19 mouse cellular contexts compared by ENCODE assay signal in the genomic region with DNA sequence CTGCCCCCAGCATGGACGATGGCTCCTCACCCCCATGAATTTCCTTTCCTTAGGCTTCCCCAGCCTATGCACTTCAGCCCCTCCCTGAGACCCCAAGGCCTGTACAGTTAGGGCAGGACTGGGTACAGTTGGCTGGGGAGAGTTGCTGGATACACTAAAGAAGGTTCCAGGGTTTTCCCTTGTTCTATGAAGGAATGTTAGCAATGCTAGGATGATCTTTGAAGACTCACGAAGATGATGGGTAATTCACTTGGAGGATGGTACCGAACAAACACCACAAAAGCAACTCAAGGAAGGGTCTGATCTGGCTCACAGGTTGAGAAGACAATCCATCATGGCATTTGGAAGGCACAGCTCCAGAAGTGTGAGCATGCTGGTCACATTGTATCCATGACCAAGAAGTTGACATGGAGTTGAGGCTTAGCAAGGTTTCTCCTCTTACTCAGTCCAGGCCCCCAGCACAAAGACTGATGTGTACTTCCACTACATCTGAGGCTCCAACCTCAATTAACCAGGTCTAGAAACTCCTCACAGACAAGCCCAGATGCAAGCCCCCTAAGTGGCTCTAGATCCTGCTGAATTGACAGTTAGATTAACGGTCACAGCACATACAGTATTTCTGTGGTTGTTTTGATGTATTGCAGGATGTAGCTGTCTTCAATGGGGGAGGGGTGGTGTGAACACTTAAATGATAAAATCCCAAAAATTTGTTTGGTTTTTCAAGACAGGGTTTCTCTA. TPM values are rescaled to one million over a fixed set of nuclear protein-coding genes. Genes with fewer than 3 reads are reported as not detected.
DNase-seq lines count a peak whose midpoint lies in the region; ATAC-seq and TF ChIP-seq lines count a peak whose summit lies in the region.
"Had no signal": no experiment of that assay in that cellular context is flagged by ENCODE, and none has a peak within 500 bp of the region (broad histone marks: within the 10 kb centered on the region; RNA-seq: fewer than 3 reads in every experiment).

No protein-coding gene starts in this region.

- DNase-seq in heart, postnatal 0 days (ENCODE audit: low spot score), result no peak
- DNase-seq in heart, postnatal 14 days, result no peak
- DNase-seq in naive thymus-derived CD4-positive, alpha-beta T cell, adult 2 months (ENCODE audit: low read depth), result peak; percentile 59
- DNase-seq in thymus, postnatal 4 days, result peak; percentile 64
- no peak for DNase-seq in gastrocnemius, postnatal 25 days
- no peak for DNase-seq in left cerebral cortex, adult 2 months (ENCODE audit: extremely low spot score in 1 of 2, low spot score in 2 of 2)
- DNase-seq: adrenal gland, adult 8-10 months; cerebellum, adult 9-11 months; gastrocnemius, postnatal 14 days; kidney, adult 2 months; kidney, postnatal 14 days had no signal

- intact Hi-C loops in heart, postnatal 14 days (cut with DNase I), result no loop called here
- intact Hi-C loops in left cerebral cortex, adult 2 months (cut with DNase I), result no loop called here

- no peak overlapping the region; the same call in 1 of the 2 replicates for H3K4me3 ChIP-seq in heart, postnatal 0 days (ENCODE audit: low read depth, low read length)
- H3K4me3 ChIP-seq in left cerebral cortex, adult 2 months, result no peak overlapping the region
- H3K4me3 ChIP-seq: embryonic facial prominence, embryonic 12.5 days; forebrain, embryonic 15.5 days; hindbrain, embryonic 10.5 days; lung, embryonic 15.5 days; stomach, embryonic 15.5 days had no signal

- no peaks in the 10 kb centered on the region for H3K27me3 ChIP-seq in heart, postnatal 0 days (ENCODE audit: control insufficient read depth, insufficient read depth, low read length)
- H3K27me3 ChIP-seq: embryonic facial prominence, embryonic 12.5 days; forebrain, embryonic 15.5 days; lung, embryonic 15.5 days; stomach, embryonic 15.5 days had no signal

- no peaks in the 10 kb centered on the region for H3K36me3 ChIP-seq in heart, postnatal 0 days (replicated peaks; ENCODE audit: control insufficient read depth, insufficient read depth, low read length)
- H3K36me3 ChIP-seq: embryonic facial prominence, embryonic 12.5 days; forebrain, embryonic 15.5 days; hindbrain, embryonic 10.5 days; lung, embryonic 15.5 days; stomach, embryonic 15.5 days had no signal

- no peak for TF ChIP-seq CTCF in heart, postnatal 0 days (IDR thresholded peaks at IDR 0.05; ENCODE audit: low read depth)
- no peak for TF ChIP-seq CTCF in left cerebral cortex, adult 2 months (IDR thresholded peaks at IDR 0.05)

- no peak overlapping the region; the same call in 1 of the 2 replicates for H3K4me2 ChIP-seq in heart, postnatal 0 days (ENCODE audit: low read depth, low read length)
- H3K4me2 ChIP-seq: embryonic facial prominence, embryonic 12.5 days; forebrain, embryonic 15.5 days; liver, embryonic 11.5 days; lung, embryonic 15.5 days; stomach, embryonic 15.5 days had no signal

- WGBS in heart, postnatal 0 days, result 89% methylated on average over 4 of the region's 4 CpGs

- no peak for ATAC-seq in heart, postnatal 0 days (ENCODE audit: insufficient read depth, low read depth)
- ATAC-seq in activated CD4-positive, CD25-positive, alpha-beta regulatory T cell, adult 4 months, result peak; percentile 82
- ATAC-seq: forebrain, embryonic 15.5 days; midbrain, embryonic 16.5 days had no signal

- H3K9me3 ChIP-seq in heart, postnatal 0 days (replicated peaks; ENCODE audit: control insufficient read depth, low read length), result no peaks in the 10 kb centered on the region
- H3K9me3 ChIP-seq: embryonic facial prominence, embryonic 12.5 days; forebrain, embryonic 15.5 days; hindbrain, embryonic 10.5 days; lung, embryonic 15.5 days; stomach, embryonic 15.5 days had no signal

- H3K27ac ChIP-seq in heart, postnatal 0 days (ENCODE audit: low read depth), result peak overlapping the region; percentile 32; the same call in 1 of the 2 replicates
- no peak overlapping the region for H3K27ac ChIP-seq in left cerebral cortex, adult 2 months
- H3K27ac ChIP-seq: embryonic facial prominence, embryonic 12.5 days; forebrain, embryonic 15.5 days; hindbrain, embryonic 10.5 days; lung, embryonic 15.5 days; stomach, embryonic 15.5 days had no signal

- H3K9ac ChIP-seq in heart, postnatal 0 days (replicated peaks; ENCODE audit: low read depth, low read length), result no peak overlapping the region
- H3K9ac ChIP-seq: embryonic facial prominence, embryonic 12.5 days; forebrain, embryonic 15.5 days; lung, embryonic 15.5 days; stomach, embryonic 15.5 days had no signal

- no peak for TF ChIP-seq EP300 in heart, postnatal 0 days (IDR thresholded peaks at IDR 0.05; ENCODE audit: low read depth)

- peaks cover 14% of the 10 kb centered on the region for H3K4me1 ChIP-seq in heart, postnatal 0 days (ENCODE audit: control insufficient read depth, insufficient read depth)
- H3K4me1 ChIP-seq: embryonic facial prominence, embryonic 12.5 days; forebrain, embryonic 15.5 days; lung, embryonic 15.5 days; stomach, embryonic 15.5 days had no signal

RNA-seq across cellular contexts. Expression of gene Dtl, which starts 55.8 kb away (rescaled TPM):
- 4.1 and 7.6 TPM in 2 replicates for total RNA-seq in heart, postnatal 0 days (2014; rRNA removed; ENCODE audit: low replicate concordance)
- polyA plus RNA-seq in heart, postnatal 0 days (2015; fragmentation: Nextera tagmentation; extraction: Ambion mirVana), result 5.9 and 6.2 TPM in 2 replicates
- total RNA-seq in heart, postnatal 14 days (2021), result 1 to 10 TPM in 1 of 2 experiments, under 1 TPM in 1; 0.98 to 2.1 TPM
- 10 to 100 TPM; 11.2 to 16.9 TPM for polyA plus RNA-seq in activated CD4-positive, CD25-positive, alpha-beta regulatory T cell, adult 4 months (2017; shearing (Covaris generic))
- under 1 TPM; 0.18 to 0.78 TPM for total RNA-seq in gastrocnemius, postnatal 25 days (2021)
- 1 to 10 TPM; 6.9 to 8.1 TPM for total RNA-seq in left cerebral cortex, adult 2 months (2021)

RNA-seq across cellular contexts. Expression of gene Ints7, which starts 55.9 kb away (rescaled TPM):
- 33.2 and 33.8 TPM in 2 replicates for total RNA-seq in heart, postnatal 0 days (2014; rRNA removed; ENCODE audit: low replicate concordance)
- 14.1 and 15.1 TPM in 2 replicates for polyA plus RNA-seq in heart, postnatal 0 days (2015; fragmentation: Nextera tagmentation; extraction: Ambion mirVana)
- 10 to 100 TPM; 17.9 to 19.8 TPM for total RNA-seq in heart, postnatal 14 days (2021)
- 10 to 100 TPM; 36.7 to 41.6 TPM for polyA plus RNA-seq in activated CD4-positive, CD25-positive, alpha-beta regulatory T cell, adult 4 months (2017; shearing (Covaris generic))
- 1 to 10 TPM; 6.4 to 6.6 TPM for total RNA-seq in gastrocnemius, postnatal 25 days (2021)
- 10 to 100 TPM; 32.7 to 34.9 TPM for total RNA-seq in left cerebral cortex, adult 2 months (2021)

Comparison
In these comparisons a context has a peak if more than half of its experiments do, and no peak if none do; other contexts are left out.
1. DNase-seq: peak in naive thymus-derived CD4-positive, alpha-beta T cell, adult 2 months (single experiment) and thymus, postnatal 4 days (single experiment); none in heart, postnatal 0 days (single experiment), heart, postnatal 14 days (0 of 2), gastrocnemius, postnatal 25 days (single experiment) and left cerebral cortex, adult 2 months (0 of 2).